Mouse (Mus musculus) frontal cortex, postnatal 10 days (tissue): ENCODE results near the gene Cntn6.

ENCODE experiments used
- DNase-seq, 2 experiments: peaks; one replicate each; pipeline ENCODE4 v3.0.0; 2022; ENCODE audit warnings: low spot score in 2 of 2, mixed read lengths in 1 of 2

Gene Cntn6

GRCm38 (mm10) chr6:104492490-104493431 is at the start of gene Cntn6:
Gene Cntn6 (plus strand): TSS chr6:104492790.
- DNase-seq = peak in 1 of 2 experiments; percentile 19

GRCm38 (mm10) chr6:104443731-104444130 is 48.9 kb upstream of the Cntn6 start:
- no peak for DNase-seq

DNA sequence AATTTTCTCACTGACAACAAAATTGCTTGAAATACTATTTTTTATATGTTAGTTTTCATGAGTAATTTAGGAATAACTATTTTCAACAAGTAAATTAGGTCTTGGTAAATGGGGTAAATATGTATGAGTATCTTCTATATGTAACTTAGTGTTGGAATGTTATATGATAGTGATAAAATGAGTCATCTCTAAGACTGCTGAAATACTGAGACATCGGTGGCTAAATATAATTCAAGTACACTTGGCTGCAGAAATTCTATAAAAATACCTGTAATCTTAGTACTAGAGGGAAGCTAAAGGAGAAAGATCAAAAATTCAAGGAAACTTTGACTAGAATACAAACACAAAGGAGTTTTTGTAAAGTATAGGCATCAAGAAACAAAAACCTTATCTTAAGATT is 21.9 kb upstream of the Cntn6 start:
- DNase-seq = no peak

GRCm38 (mm10) chr6:104479242-104479641 is 13.3 kb upstream of the Cntn6 start:
- no peak for DNase-seq

GRCm38 (mm10) chr6:104493459-104493858 is 869 bp downstream of the Cntn6 start:
- DNase-seq = no peak

- DNase-seq = no peak
Measured at GRCm38 (mm10) chr6:104495801-104496200, 3.2 kb downstream of the Cntn6 start.

DNA sequence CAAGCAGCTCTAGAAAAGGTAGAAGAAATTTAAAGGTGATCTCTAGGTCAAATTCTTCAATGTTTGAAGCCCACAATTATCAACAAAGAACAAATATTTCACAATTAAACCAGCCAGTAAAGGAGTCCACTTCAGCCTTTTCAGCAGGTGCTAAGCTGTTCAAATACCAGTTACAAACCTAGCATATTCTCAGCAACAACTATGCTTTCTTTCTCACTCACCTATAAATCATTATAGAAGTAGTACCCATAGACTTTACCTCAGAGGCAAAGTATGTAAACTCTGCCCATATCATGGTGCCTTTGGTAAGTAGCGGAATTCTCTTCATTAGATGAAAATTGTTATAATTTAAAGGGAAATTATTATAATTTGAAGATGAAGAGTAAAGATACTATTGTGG is 71.4 kb downstream of the Cntn6 start:
- DNase-seq = no peak

DNA sequence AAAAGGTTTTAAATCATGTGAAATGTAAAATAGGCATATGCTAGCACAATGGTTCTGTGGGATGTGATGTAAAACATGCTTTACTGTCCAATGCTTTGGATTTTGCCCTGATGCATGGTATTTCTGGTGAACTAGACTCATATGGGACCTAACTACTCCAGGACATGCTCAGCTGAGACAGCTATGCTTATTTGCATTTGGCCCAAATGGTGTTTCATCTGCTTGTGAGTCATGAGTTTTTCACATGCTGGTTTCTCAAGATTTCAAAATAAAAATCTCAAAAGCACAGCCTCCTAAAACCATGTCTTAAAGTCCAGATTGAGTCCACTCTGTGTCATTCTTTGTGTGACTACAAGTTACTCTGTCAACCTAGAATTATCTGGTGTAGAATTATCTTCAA is 77.0 kb downstream of the Cntn6 start:
- DNase-seq = no peak

DNA sequence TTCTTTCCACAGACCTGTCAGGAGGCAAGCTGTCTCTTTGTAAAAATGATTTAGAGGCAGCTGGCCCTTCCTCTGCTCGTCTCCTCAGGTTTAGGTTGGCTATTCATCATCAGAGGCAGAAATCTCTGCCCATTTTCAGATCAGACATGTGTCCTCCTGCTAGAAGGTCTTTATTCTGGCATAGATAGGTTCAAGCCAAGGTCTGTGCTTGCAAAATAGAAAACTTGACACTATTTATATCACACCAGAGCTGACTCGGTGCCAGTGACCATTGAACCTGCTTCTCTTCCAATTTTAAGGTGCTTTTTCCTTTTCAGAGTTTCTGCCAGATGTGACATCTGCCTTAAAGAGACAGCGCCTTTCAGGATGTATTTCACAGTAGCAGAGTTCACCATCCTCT is 95.4 kb downstream of the Cntn6 start:
- no peak for DNase-seq

GRCm38 (mm10) chr6:104600838-104601397 is 108.3 kb downstream of the Cntn6 start:
- DNase-seq = no peak

DNA sequence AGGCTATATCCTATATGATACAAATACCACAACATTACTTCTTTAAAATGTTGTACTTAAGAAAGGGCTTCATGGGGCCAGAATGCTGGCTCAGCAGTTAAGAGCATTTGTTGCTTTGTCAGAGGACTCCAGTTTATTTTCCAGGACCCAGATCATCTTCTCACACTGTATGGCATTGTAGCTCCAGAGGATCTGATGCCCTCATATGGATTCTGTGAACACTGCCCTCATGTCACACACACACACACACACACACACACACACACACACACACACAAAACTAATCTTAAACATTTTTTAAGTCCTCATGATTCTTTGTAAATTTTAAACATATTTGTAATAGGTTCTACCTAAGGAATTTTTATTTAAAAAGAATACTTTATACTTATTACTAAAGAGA is 110.3 kb downstream of the Cntn6 start:
- no peak for DNase-seq

DNA sequence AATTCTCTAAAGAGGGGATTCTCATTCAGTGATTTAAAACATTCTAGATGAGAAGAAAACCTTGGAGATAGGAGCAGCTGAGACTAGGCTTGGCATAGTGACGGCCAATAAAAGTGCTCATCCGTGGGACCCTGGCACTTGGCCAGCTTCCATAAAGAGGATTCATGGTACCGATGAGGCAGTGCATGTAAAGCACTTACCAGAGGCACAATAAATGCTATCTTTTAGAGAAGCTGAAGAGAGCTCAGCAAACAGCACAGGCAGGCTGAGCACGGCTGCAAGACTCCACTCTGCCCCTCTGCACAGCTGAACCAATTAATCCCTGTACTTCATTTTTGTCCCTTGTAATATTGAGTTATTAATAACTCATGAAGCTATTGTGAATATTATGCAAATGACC is 110.8 kb downstream of the Cntn6 start:
- DNase-seq = no peak

DNA sequence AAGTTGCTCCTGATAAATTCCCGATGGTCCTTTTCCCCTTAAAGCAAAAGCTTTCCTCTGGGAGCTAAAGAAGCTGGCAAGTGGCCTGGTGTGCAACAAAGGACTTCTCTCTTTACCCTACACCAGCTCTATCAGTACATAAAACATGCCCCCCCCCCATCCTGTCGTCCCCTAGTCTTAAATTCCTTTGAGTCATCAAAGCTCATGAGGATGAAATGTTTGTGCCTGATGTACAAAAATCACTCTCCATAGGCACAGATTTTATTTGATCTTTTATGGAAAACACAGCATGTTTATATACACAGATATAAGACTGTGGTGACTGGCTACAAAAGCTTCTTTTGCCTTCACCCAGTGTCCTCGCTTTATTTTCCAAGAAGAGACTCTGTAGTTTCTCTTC is 112.6 kb downstream of the Cntn6 start:
- DNase-seq = no peak

DNA sequence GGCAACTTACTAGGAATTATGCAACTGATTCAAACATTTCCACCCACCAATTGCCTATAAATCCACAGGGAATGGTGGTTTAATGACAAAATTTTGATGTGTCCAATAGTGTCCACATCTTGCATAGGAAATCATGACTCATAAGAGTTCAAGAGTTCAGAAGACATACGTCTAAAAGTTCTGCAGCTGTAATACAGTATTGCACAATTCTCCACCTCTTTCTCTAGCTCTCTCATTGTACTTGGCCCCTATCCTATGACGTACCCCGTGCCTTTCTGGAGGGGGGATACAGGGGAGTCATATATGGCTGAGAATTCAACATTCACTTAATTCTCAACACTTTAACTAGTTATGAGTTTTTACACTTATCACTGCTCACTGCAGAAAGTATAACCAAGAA is 160.9 kb downstream of the Cntn6 start:
- DNase-seq = no peak

DNA sequence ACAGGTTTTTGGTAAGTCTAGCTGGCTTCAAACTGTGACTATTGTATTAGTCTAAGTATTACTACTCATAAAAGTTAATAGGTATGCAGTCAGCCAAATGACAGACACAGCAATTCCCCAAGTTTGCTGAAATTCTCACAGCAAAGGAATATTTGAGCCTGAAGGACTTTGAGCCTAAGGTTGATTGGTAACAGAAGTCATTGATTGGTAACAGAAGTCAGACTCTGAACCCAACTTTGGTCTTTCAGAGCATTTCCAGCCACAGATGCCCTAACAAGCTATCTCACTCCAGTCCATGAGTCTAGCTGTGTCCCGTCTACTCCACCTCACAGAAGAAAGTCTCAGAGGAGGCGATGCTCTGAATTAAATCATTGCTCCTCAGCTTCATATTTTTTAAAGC is 176.1 kb downstream of the Cntn6 start:
- DNase-seq = no peak

DNA sequence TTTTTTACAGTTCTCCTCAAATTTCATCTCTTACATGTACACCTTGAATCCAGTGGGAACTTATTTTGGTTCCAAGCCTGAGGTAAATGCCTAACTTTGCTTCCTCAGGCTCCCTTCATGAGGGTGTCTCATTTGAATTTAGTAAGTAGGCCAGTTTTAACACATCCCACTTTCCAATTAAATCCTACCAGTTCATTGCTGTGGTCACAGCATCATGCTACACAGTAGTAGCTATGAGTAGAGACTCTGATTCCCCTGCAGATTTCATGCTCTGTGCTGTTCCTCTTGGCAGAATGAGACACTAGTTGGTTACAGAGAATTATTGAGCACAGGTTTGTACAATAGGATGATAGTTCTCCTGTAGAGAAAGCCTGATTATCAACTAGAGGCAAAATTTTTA is 181.7 kb downstream of the Cntn6 start:
- DNase-seq = no peak

- DNase-seq = no peak
Measured at GRCm38 (mm10) chr6:104679809-104680495, 187.4 kb downstream of the Cntn6 start.

GRCm38 (mm10) chr6:104687980-104688379 is 195.4 kb downstream of the Cntn6 start:
- no peak for DNase-seq

GRCm38 (mm10) chr6:104688439-104689125 is 196.0 kb downstream of the Cntn6 start:
- no peak for DNase-seq

DNA sequence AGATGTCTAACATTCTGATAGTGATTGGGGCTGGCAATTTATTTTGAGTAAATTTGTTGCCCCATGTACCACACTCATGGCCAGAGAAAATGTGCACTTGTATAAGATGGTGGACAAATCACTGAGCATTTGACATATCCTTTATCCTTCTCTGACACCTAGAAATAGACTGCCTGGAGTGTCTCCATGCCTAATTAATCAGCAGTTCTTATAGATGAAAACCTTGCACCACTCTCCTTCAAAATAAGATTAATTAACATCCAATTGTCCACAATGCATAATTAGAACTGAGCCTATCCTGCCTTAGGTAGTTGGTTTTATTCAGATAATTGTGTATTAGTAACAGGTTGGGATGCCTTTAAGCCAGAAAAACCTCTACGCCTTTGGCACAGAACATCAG is 236.0 kb downstream of the Cntn6 start:
- no peak for DNase-seq

GRCm38 (mm10) chr6:104734256-104734655 is 241.7 kb downstream of the Cntn6 start:
- no peak for DNase-seq

DNA sequence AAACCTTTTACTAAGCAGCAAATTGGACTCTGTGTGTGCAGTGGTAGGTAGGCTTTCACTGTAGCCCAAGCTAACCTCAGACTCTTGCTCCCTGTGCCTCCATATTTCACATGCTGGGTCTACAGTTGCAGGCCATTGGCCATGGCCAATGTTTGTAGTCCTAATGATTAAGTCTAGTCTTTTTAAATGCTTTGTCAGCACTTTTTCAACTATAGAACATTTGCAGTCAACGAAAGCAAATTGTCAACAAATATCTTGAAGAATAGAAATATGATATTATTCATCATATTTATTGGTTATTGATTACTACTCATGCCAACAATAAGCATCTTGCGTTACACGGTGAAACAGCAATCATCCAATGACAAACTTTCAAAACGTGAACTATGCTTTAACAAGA is 246.4 kb downstream of the Cntn6 start:
- DNase-seq = no peak
